Mouse (Mus musculus) heart, embryonic 11.5 days (tissue): ENCODE results near the gene Dcaf1. TPM values are rescaled to one million over a fixed set of nuclear protein-coding genes. Genes with fewer than 3 reads are reported as not detected.

Experiments
- ATAC-seq: fragments of 200-750 bp; cut with Nextera tagmentation; replicated peaks from 2 replicates; pipeline ENCODE4 v1.8.0; 2017; ENCODE audit warnings: moderate library complexity; ENCODE audit not compliant: insufficient number of reproducible peaks, low FRiP score, low TSS enrichment
- H3K27ac ChIP-seq: fragments of 300-500 bp; sonication (generic); 2 replicates; pipeline ENCODE4 v1.5.1; 2014; ENCODE audit warnings: mild to moderate bottlenecking, low read depth, low read length
- H3K27me3 ChIP-seq: fragments of 300-500 bp; sonication (generic); 2 replicates; pipeline ENCODE4 v1.6.1; 2014; ENCODE audit warnings: mild to moderate bottlenecking, low read length, mixed read lengths; ENCODE audit not compliant: control insufficient read depth, insufficient read depth
- H3K36me3 ChIP-seq: fragments of 300-500 bp; sonication (generic); 2 replicates; pipeline ENCODE4 v1.6.1; 2014; ENCODE audit warnings: mild to moderate bottlenecking, low read length, moderate library complexity, mixed read lengths; ENCODE audit not compliant: control insufficient read depth, insufficient read depth
- H3K4me1 ChIP-seq: fragments of 300-500 bp; sonication (generic); 2 replicates; pipeline ENCODE4 v1.6.1; 2014; ENCODE audit warnings: low read length; ENCODE audit not compliant: control insufficient read depth, insufficient read depth
- H3K4me2 ChIP-seq: fragments of 300-500 bp; sonication (generic); 2 replicates; pipeline ENCODE4 v1.6.1; 2014; ENCODE audit warnings: mild to moderate bottlenecking, moderate library complexity
- H3K4me3 ChIP-seq: fragments of 300-500 bp; sonication (generic); 2 replicates; pipeline ENCODE4 v1.5.1; 2014; ENCODE audit warnings: low read depth, low read length
- H3K9ac ChIP-seq: fragments of 300-500 bp; sonication (generic); 2 replicates; pipeline ENCODE4 v1.6.1; 2014; ENCODE audit warnings: mild to moderate bottlenecking, low read depth, low read length, moderate library complexity
- H3K9me3 ChIP-seq: fragments of 300-500 bp; sonication (generic); replicated peaks from 2 replicates; pipeline ENCODE4 v1.6.1; 2016; ENCODE audit warnings: low read length; ENCODE audit not compliant: control insufficient read depth
- WGBS: fragments of 180-500 bp; shearing (Covaris S2); extraction: QIAGEN DNeasy Blood & Tissue Kit; methylation state at CpG from one replicate; pipeline ENCODE4 v1.1.7; 2014; ENCODE audit not compliant: insufficient replicate concordance; 5-methylcytosine and 5-hydroxymethylcytosine counted together
- polyA plus RNA-seq: library from polyadenylated mRNA; unstranded; fragments of >200 nt; fragmentation: Nextera tagmentation; extraction: Ambion mirVana; gene quantifications from 2 replicates; pipeline ENCODE4 v1.2.1, GENCODE M21; 2014

Dcaf1 gene
- polyA plus RNA-seq, 1 experiment from 2014 or later = 23.5 TPM

DNA sequence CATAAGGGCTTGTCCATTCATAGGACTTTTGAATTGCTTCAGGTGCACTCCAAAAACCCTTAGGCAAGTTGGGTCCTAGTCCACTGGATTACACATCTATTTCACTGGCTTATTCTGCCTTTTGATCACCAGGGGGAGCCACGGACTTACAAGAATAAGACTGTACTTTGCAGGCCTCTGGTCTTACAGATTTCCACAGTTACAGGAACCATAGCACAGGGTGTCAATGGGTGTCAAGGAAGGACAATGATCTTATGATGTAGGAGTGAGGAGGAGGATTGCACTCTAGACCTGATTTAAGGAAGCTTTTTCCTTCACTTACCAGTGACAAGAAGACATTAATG lies 82.1 kb downstream of the Dcaf1 start:
- no peaks in the 10 kb centered on the region for H3K9me3 ChIP-seq
- no peak for ATAC-seq
- no peak overlapping the region for H3K4me2 ChIP-seq
- H3K4me1 ChIP-seq = no peaks in the 10 kb centered on the region
- 7% methylated on average over 1 of the region's 1 CpGs for WGBS
- no peak overlapping the region for H3K4me3 ChIP-seq
- no peak overlapping the region for H3K27ac ChIP-seq
- H3K27me3 ChIP-seq = no peaks in the 10 kb centered on the region
- no peak overlapping the region for H3K9ac ChIP-seq
- no peaks in the 10 kb centered on the region for H3K36me3 ChIP-seq

DNA sequence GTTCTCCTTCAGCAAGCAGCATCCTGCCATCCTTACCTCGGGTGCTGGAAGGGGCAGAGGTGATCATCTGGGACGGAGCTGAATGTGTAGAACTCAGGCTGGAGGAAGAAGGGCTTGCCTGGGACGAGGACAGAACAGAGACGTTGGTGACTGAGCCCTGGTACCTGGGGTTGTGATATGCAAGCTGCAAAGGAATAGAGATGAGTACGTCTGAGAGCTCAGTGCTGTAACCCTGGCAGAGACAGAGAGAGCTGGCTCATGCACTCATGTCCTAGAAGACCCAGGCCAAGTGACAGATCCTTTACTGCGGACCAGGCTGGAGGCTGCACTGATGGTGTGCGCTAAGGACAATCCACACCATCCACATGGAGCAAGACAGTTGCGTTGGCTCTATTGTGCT lies 84.9 kb downstream of the Dcaf1 start:
- no peak for ATAC-seq
- Histone ChIP-seq H3K4me2 (no peak overlapping the region), H3K9me3 (no peaks in the 10 kb centered on the region), H3K9ac (no peak overlapping the region), H3K36me3 (no peaks in the 10 kb centered on the region), H3K4me1 (no peaks in the 10 kb centered on the region), H3K4me3 (no peak overlapping the region), H3K27me3 (no peaks in the 10 kb centered on the region), H3K27ac (no peak overlapping the region)
- WGBS = 82% methylated on average over 8 of the region's 8 CpGs

DNA sequence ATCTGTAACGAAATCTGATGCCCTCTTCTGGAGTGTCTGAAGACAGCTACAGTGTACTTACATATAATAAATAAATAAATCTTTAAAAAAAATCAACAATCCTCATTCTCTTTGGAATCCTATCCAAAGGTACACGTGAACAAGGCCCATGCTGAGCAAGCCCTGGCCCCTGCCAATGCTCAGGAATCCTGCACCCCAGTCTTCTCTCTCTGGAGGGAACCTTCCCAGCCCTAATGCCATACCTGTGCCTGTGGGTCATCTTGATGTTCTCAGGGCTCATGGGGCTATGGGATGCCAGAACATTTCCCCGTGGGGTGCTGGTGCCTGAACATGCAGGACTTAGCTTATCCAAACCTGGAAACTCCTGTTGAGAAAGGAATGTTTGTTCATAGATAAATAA lies 86.5 kb downstream of the Dcaf1 start:
- 65% methylated on average over 3 of the region's 3 CpGs for WGBS
- no peaks in the 10 kb centered on the region for H3K9me3 ChIP-seq
- no peak overlapping the region for H3K9ac ChIP-seq
- no peak for ATAC-seq
- H3K27me3 ChIP-seq = no peaks in the 10 kb centered on the region
- H3K4me2 ChIP-seq = no peak overlapping the region
- H3K27ac ChIP-seq = no peak overlapping the region
- H3K4me3 ChIP-seq = no peak overlapping the region
- no peaks in the 10 kb centered on the region for H3K36me3 ChIP-seq
- no peaks in the 10 kb centered on the region for H3K4me1 ChIP-seq

DNA sequence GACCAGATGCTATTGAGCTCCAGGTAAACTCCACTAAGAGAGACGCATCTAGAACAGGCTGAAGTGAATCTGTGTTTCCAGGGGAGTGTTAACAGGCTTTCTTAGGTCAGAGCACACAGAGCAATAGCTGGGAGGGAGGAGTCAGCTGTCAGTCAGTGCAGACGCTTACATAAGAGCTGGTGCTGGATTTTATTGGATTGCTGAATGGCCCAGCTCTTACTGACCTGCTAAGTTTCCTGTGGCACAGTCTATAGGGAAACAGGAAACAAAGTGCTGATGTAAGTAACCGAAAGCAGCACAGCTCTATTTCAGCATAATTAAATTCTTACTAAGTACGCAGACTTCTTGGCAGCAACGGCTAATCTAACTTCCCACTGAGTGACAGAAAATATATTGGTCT lies 87.0 kb downstream of the Dcaf1 start:
- WGBS = 46% methylated on average over 5 of the region's 5 CpGs
- Histone ChIP-seq H3K4me2 (no peak overlapping the region), H3K27me3 (no peaks in the 10 kb centered on the region), H3K4me3 (no peak overlapping the region), H3K36me3 (no peaks in the 10 kb centered on the region), H3K4me1 (no peaks in the 10 kb centered on the region), H3K9me3 (no peaks in the 10 kb centered on the region), H3K27ac (no peak overlapping the region), H3K9ac (no peak overlapping the region)
- no peak for ATAC-seq

DNA sequence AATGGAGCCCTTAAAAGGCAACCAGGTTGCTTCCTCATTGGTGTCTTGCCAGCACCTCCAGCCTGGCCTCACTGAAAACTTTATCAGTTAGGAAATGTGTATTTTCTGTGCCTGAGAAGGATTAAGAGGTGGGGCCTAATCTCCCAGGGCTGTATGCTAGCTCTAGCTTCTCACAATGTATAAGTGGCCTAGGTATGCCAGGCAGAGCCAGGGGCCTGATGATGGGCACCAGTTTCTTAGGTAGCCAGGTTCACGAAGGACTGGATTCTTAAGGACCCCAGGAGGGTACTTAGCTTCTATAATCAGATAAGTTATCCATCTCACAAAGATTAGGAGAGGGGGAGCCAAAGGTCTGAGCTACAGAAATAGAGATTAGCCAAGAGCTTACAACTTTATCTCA lies 90.0 kb downstream of the Dcaf1 start:
- no peak overlapping the region for H3K4me2 ChIP-seq
- 55% methylated on average over 1 of the region's 1 CpGs for WGBS
- H3K27me3 ChIP-seq = no peaks in the 10 kb centered on the region
- no peaks in the 10 kb centered on the region for H3K9me3 ChIP-seq
- no peaks in the 10 kb centered on the region for H3K4me1 ChIP-seq
- H3K36me3 ChIP-seq = no peaks in the 10 kb centered on the region
- no peak for ATAC-seq
- no peak overlapping the region for H3K4me3 ChIP-seq
- H3K9ac ChIP-seq = no peak overlapping the region
- no peak overlapping the region for H3K27ac ChIP-seq

DNA sequence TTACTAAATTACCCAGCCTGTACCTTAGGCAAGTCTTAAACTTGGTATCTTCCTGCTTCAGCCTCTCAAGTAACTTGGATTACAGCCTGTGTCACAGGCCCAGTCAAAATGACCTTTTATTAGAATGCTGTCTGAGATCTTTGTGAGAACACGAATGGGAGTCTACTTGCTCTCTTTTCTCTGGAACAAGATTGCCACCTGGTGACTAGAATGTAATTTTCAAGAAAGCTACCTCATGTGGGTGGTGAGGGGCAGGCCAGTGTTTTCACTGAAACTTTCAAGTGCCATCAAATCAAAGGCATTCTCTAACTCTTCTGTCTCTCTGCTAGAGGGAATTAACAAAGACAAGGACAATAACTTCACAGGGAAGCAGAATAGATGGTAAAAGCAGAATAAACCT lies 92.1 kb downstream of the Dcaf1 start:
- Histone ChIP-seq H3K4me2 (no peak overlapping the region), H3K9ac (no peak overlapping the region), H3K9me3 (no peaks in the 10 kb centered on the region), H3K27me3 (no peaks in the 10 kb centered on the region), H3K4me1 (no peaks in the 10 kb centered on the region), H3K36me3 (no peaks in the 10 kb centered on the region), H3K4me3 (no peak overlapping the region), H3K27ac (no peak overlapping the region)
- no peak for ATAC-seq
- WGBS = 4% methylated on average over 1 of the region's 1 CpGs

DNA sequence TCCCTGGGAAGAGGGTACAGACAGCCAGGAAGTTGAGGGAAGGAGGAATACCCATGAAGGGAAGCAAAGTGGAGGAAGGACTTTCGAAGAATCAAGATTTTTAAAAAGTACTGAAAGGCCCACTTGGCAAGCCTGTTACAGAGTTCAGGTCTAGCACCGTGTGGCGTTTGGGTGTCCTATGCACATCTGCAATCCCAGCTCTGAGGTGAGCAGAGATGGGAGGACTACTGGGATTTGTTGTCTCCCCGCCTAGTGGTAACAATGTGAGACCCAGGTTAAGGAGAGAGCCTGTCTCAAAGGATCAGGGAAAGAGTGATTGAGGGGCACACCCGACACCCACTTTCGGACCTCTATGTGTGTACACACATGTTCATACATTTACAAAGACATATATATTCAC lies 93.2 kb downstream of the Dcaf1 start:
- H3K4me2 ChIP-seq = no peak overlapping the region
- no peak overlapping the region for H3K4me3 ChIP-seq
- H3K27ac ChIP-seq = no peak overlapping the region
- H3K4me1 ChIP-seq = no peaks in the 10 kb centered on the region
- no peaks in the 10 kb centered on the region for H3K27me3 ChIP-seq
- H3K36me3 ChIP-seq = no peaks in the 10 kb centered on the region
- no peaks in the 10 kb centered on the region for H3K9me3 ChIP-seq
- H3K9ac ChIP-seq = no peak overlapping the region
- ATAC-seq = no peak
- WGBS = 84% methylated on average over 6 of the region's 6 CpGs

Other genes with a start within 250 kb of the Dcaf1 start
- not detected in 2 replicates for gene Iqcf6, start 195.3 kb upstream of the Dcaf1 start, polyA plus RNA-seq
- gene Grm2, start 165.8 kb upstream of the Dcaf1 start, polyA plus RNA-seq = 0.18 TPM in 1 of 2 replicates, not detected in the other
- 34.7 and 36.8 TPM in 2 replicates for gene Tex264, start 135.9 kb upstream of the Dcaf1 start, polyA plus RNA-seq
- 3.2 and 5.8 TPM in 2 replicates for gene Rad54l2, start 32.7 kb upstream of the Dcaf1 start, polyA plus RNA-seq
- 8.1 and 8.7 TPM in 2 replicates for gene Rbm15b, start 65.6 kb downstream of the Dcaf1 start, polyA plus RNA-seq
- gene Manf, start 70.1 kb downstream of the Dcaf1 start, polyA plus RNA-seq = 296 and 316 TPM in 2 replicates